Mouse (Mus musculus) kidney, adult 18-20 months (tissue): ENCODE measurements at regions not wholly inside any gene's neighbourhood (a gene's known extent, or its start where the extent isn't known, plus 50 kb on each side); places are given as distances from the start of the nearest gene placed in this dataset.

Source experiments
- DNase-seq: peaks from one replicate; pipeline ENCODE4 v3.0.0; 2021

DNA sequence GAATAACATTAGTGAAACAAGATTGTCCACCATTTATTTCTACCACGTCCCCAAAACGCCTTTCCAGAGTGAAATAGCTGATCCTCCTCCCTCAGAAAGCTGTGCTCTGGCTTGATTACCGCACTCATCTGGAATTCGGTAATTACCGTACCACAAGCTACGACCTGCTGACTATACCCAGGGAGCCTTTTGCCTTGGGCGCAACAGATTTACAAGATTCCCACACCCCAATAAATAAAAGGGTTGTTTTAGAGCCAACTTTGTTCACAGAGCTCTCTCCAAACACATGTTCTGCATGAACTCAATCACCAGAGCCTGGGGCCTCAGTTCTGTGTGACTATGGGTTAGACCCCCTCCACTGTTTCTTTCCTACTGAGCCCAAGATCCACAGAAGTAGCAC lies 171.1 kb upstream of the Nckap5 start:
- DNase-seq, result no peak

DNA sequence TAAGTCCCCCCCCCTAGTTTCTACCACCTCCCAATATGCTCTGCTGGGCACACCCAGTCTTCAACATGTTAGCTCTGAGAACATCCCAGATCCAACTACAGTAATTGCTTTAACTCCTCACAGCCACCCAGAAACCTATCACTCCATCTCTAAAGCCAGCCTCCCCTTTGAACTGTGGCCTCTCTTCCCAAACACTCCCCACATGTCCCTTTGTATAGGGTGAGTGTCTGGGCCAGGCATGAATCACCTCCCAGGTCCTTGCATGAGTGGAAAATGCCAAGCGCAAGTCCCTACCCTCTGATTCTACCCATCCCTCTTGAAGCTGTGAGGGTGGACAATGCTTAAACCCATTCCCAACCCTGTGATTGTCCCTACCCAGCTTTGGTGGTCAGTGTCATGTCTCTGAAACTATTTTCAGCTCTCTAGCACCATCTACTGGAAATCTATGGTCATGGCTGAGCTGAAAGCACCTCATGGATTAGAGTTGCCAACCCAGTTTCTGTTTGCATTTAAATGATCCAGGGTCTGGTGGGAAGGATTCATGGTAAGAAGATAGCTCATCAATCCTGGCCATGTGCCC lies 162.6 kb upstream of the Nckap5 start:
- peak; percentile 25 for DNase-seq

DNA sequence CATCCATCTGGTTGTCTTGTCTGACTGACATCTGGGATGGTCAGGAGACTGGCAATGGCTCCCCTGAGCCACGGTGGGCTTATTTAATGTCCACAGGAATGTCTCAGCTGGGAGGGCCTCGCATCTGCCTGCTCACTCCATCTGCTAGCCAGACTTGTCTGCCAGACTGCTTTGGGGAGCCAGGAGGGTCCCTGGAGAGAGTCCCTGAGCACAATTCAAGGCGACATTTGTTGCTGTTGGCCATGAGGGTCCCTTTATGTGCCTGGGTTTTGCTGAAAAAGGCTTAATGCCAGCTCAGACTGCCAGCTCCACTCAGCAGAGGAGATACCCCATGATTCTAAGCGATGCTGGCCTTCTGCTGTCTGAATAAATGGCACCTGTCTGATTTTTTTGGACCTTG lies 161.8 kb upstream of the Nckap5 start:
- no peak for DNase-seq

DNA sequence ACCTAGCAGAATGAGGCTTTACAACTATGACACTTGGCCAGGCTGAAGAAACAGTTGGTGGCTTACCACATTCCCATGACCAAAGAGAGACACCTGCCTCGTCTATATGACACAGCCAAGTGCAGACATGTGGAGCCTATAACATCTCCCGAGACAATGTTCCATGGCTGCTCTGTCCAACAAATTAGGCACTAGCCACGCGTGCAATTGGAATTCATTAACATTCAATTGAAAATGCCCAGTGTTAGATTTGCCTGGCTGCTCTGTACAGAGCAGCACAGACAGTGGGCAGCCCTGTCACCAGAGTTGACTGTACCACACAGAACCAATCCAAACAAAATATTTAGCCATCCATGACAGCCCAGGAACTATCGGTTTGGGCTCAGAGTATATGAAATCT lies 152.2 kb upstream of the Nckap5 start:
- no peak for DNase-seq

DNA sequence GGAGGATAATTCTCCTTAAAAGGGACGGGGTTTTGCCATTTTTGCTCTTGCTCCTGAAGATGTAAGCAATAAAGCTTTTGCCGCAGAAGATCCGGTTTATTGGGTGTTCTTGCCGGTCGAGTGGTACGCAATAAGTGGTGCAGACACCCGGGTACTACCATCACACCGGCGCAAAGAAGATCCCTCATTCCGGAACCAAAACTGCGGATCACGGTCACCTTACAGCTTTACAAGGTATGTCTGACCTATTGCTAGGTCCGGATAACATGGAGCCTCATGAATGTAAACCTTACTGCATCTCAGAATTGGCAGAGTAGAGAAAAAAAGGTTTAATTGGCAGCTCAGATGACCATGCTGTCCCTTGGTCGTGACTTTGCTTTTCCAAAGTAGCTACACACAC lies 149.7 kb upstream of the Nckap5 start:
- no peak for DNase-seq

DNA sequence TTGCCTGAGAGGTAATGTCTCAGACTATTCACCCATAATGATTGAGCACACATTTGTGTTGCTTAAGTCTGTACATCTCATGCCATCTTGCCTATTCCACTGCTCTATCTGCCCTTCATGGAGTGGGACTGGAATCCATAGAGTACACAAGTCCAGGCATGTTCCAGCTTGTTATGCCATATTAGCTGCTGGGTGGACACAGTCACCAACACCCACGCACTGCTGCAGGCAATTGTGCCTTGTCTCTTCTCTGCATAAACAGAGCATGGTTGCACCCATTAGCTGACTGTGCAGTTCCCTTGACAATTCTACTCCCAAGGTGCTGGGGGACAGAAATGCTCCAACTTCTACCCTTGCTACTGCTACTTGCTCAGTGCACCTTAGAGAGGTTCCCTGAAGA lies 143.3 kb upstream of the Nckap5 start:
- no peak for DNase-seq

GRCm38 (mm10) chr1:126971777-126972421 lies 141.3 kb upstream of the Nckap5 start:
- DNase-seq, result no peak

DNA sequence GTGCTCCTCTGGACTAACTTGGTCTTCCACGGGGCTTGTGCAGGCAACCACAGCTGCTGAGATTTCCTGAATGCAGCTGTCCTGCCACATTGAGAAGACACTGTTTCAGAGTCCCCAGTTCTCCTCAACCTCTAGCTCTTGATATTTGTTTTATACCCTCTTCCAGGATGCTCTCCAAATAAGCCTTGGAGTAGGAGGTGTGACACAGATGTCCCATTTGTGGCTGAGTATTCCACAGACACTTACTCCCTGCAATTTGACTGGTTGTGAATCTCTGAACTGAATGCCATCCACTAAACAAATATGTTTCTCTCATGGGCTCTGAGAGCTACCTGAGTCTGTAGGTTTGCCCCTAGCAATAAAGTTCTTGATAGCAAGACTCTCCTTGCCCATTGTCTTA lies 140.5 kb upstream of the Nckap5 start:
- no peak for DNase-seq

DNA sequence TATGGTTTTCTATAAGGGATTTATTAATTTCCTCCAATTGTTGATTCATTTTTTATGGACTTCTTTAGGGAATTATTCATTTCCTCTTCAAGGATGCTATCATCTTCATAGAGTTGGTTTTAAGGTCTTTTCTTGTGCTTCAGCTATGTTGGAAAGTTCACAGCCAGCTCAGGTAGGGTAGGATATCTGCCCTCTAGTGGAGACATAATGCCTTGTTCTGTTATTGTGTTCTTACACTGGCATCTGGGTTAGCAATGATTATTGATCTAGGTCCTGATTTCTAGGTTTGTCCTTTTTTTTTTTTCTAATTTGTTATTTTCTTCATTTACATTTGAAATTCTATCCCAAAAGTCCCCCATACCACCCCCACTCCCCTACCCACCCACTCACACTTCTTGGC lies 135.8 kb upstream of the Nckap5 start:
- no peak for DNase-seq

- DNase-seq, result no peak
These were observed 125.5 kb upstream of the Nckap5 start for GRCm38 (mm10) chr1:126955839-126956720.

DNA sequence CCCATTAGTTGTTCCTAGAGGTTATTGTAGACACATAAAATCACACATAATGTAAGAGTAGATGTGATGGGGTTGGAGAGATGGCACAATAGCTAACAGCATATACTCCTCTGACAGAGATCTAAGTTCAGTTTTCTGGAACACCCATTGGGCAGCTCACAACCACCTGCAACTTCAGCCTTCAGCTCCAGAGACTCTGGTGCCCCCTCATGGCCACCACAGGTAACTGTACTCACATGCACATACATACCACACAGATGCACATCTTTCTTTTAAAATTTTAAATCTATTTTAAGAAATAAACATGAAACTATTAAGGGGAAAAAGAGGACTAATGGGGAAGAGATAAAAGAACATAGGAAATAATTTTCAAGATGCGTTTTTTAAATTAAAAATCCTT lies 117.3 kb upstream of the Nckap5 start:
- no peak for DNase-seq

- no peak for DNase-seq
These were observed 102.1 kb upstream of the Nckap5 start for GRCm38 (mm10) chr1:126932658-126933057.

- peak; percentile 86 for DNase-seq
These were observed 101.2 kb upstream of the Nckap5 start for GRCm38 (mm10) chr1:126931754-126932153.

DNA sequence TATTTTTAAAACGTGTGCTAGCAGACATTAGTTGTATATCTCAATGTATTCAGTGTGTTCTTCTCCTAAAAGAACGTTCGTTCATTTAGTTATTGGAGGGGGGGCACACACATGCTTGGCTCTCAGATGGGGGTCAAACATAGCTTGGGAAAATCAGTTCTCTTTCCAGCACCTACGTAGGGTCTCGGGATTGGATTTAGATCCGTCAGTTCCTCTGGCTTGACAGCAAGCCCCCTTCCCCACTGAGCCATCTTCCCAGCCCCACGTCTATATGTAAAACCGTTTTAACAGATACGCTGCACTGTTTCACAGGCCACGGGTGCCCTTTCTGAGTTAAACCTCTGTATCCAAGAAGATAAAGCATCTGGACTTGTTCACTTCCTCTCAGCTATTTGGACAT lies 100.5 kb upstream of the Nckap5 start:
- DNase-seq, result no peak

- no peak for DNase-seq
These were observed 100.0 kb upstream of the Nckap5 start for GRCm38 (mm10) chr1:126930611-126931010.

DNA sequence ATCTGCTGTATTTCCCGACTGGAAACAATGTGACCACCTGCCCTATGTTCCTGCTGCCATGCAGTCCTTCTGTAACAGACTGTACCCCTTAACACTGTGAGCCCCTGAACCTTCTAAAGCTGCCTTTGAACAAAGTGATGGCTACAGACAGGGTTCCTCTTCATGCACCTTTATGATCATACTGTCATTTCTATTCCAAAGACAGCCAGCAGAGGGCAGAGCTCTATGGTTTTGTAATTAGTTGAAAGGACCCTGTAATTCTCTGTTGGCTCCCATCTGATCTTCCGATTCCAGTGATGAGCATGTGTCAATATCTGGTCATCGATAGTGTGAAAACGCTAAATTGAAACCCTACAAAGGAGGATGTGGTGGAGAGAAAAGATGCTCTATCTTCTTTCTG lies 99.1 kb upstream of the Nckap5 start:
- DNase-seq, result peak; percentile 11

DNA sequence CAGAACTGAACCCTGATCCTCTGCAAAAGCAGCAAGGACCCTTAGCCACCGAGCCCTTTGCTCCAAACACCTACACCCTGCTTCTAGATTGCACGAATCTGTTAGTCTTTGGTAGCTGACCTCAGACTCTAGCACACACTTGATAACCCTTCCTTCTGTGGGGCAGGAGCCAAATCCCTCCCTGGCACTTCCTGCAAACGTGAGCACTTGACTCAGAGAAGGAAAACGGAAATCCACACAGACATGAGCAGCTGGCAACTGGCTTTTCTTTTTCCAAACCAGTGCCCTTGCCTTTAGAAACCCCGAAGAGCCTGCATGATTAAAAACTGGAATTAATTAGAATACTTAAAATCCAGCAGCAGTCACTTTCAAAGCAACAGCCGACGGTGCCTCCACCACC lies 97.6 kb upstream of the Nckap5 start:
- peak; percentile 7 for DNase-seq

- DNase-seq, result peak; percentile 36
These were observed 94.8 kb upstream of the Nckap5 start for GRCm38 (mm10) chr1:126925150-126926035.

DNA sequence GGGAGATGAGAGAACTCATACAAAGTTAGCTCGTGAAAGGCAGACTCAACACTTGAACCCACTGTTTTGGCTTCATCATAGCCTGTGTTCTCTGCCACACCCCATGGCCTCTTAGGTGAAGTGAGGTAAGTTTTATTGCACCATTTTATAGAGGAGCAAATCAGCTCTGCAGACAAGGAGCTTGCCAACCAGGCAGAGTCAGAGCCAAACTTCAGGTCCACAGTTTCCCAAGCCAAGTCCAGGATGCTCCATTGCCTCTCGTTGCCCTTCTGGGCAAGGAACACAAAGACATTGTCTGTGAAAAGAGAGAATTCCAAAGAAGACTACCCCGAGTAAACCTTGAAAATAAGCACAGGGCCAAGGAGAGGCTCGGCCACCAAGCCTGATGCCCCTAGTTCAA lies 93.4 kb upstream of the Nckap5 start:
- no peak for DNase-seq

GRCm38 (mm10) chr1:126922231-126922630 lies 91.6 kb upstream of the Nckap5 start:
- no peak for DNase-seq

- DNase-seq, result no peak
These were observed 88.3 kb upstream of the Nckap5 start for GRCm38 (mm10) chr1:126918876-126919275.

DNA sequence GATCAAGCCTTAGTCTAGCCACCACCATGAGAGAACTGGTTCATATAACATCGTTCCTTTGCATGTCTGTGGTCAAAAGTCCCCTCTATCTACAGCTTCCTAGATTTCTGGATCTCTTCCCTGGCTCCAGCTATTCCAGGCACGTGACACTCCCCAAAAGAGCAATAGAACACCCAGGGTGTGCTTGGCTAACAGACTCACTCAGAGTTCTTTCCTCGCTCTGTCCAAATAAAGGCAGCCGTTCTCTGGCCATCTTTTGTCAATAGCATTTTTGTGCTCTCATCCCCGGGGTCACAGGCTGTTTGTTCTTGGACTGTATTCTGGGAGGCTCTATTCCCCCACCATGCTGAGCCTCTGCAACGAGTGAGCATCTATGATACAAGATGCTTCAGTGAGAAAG lies 87.3 kb upstream of the Nckap5 start:
- DNase-seq, result no peak

DNA sequence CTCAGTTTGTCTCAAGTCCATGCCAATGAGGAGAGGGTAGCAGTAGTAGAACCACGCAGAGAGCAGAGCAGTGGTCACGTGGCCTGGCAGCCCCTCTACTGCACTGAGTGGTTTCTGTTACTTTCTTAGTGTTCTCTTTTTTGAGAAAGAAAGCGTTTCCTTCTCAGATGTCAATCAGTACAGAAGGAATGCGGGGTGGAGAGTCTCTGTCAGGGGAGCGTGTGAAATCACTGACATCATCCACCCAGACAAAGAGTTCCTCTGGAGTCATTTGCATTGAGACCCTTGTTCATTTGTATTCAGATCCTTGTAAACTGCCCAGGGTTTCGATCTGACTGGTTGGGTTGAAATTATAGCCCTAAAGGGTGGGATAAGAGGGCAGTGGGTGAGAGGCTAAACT lies 85.8 kb upstream of the Nckap5 start:
- DNase-seq, result no peak
